Mouse (Mus musculus) kidney, embryonic 16.5 days (tissue): ENCODE results near the gene Prkcq. TPM values are rescaled to one million over a fixed set of nuclear protein-coding genes. Genes with fewer than 3 reads are reported as not detected.

ENCODE experiments used
- ATAC-seq: fragments of 200-750 bp; cut with Nextera tagmentation; 2 replicates; pipeline ENCODE4 v1.8.0; 2017; ENCODE audit warnings: moderate TSS enrichment; ENCODE audit not compliant: low FRiP score, low TSS enrichment
- H3K27ac ChIP-seq: fragments of 300-500 bp; sonication (generic); 2 replicates; pipeline ENCODE4 v1.5.1; 2014; ENCODE audit warnings: low read length
- H3K27me3 ChIP-seq: fragments of 300-500 bp; sonication (generic); 2 replicates; pipeline ENCODE4 v1.6.1; 2014; ENCODE audit warnings: low read length, control low read depth, mixed read lengths; ENCODE audit not compliant: insufficient read depth
- H3K36me3 ChIP-seq: fragments of 300-500 bp; sonication (generic); 2 replicates; pipeline ENCODE4 v1.6.1; 2014; ENCODE audit warnings: low read length, control low read depth, mixed read lengths; ENCODE audit not compliant: insufficient read depth
- H3K4me1 ChIP-seq: fragments of 300-500 bp; sonication (generic); 2 replicates; pipeline ENCODE4 v1.6.1; 2014; ENCODE audit warnings: low read length, control low read depth, mixed read lengths; ENCODE audit not compliant: insufficient read depth
- H3K4me2 ChIP-seq: fragments of 300-500 bp; sonication (generic); replicated peaks from 2 replicates; pipeline ENCODE4 v1.6.1; 2014; ENCODE audit warnings: low read depth, low read length
- H3K4me3 ChIP-seq: fragments of 300-500 bp; sonication (generic); 2 replicates; pipeline ENCODE4 v1.5.1; 2014; ENCODE audit warnings: mild to moderate bottlenecking, low read length
- H3K9ac ChIP-seq: fragments of 300-500 bp; sonication (generic); replicated peaks from 2 replicates; pipeline ENCODE4 v1.6.1; 2014; ENCODE audit warnings: low read length
- H3K9me3 ChIP-seq: fragments of 300-500 bp; sonication (generic); 2 replicates; pipeline ENCODE4 v1.6.1; 2016; ENCODE audit warnings: low read length, control low read depth
- WGBS: fragments of 180-500 bp; shearing (Covaris S2); extraction: QIAGEN DNeasy Blood & Tissue Kit; methylation state at CpG from one replicate; pipeline ENCODE4 v1.1.7; 2014; 5-methylcytosine and 5-hydroxymethylcytosine counted together
- polyA plus RNA-seq: library from polyadenylated mRNA; unstranded; fragments of >200 nt; fragmentation: Nextera tagmentation; extraction: Ambion mirVana; gene quantifications from 2 replicates; pipeline ENCODE4 v1.2.1, GENCODE M21; 2015

Prkcq gene
- polyA plus RNA-seq, 1 experiment from 2014 or later, result 5.5 TPM

DNA sequence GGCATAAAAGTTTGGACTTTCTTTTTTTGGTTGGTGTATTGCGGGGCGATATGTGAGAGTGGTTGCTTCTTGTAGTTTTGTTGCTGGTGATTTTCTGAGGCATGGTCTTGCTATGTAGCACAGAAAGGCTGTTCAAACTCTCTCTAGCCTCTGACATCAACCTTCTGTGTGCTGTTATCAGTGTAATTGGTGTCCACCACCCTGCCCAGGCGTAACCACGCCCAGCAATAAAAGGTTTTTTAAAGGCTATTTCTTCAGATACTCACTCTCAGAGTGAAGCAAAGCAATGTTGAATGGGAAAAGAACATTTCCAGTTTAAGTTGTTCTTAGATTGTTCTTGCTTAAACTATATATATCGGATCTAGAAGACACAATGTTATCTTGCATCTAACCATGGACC is 60.1 kb downstream of the Prkcq start:
- H3K27ac ChIP-seq, result no peak overlapping the region
- no peak overlapping the region for H3K4me3 ChIP-seq
- no peaks in the 10 kb centered on the region for H3K36me3 ChIP-seq
- no peaks in the 10 kb centered on the region for H3K4me1 ChIP-seq
- 92% methylated on average over 5 of the region's 5 CpGs for WGBS
- H3K27me3 ChIP-seq, result no peaks in the 10 kb centered on the region
- H3K4me2 ChIP-seq, result no peak overlapping the region
- ATAC-seq, result no peak
- no peaks in the 10 kb centered on the region for H3K9me3 ChIP-seq
- H3K9ac ChIP-seq, result no peak overlapping the region

DNA sequence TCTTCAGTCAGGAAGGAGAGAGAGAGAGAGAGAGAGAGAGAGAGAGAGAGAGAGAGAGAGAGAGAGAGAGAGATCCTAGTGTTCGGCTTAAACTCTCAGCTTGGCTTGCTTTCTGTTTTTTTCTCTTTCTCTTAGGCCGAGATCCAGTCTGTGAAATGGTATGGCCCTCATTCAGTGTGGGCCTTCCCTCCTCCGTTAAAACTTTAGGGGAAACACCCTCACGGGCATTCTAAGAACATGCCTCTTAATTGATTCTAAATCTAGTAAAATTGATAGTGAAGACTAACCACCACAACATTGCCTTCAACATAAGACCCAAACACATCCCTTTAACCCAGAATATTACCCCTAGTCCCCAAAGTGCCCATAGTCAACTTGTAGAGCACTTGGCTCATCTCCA is 66.3 kb downstream of the Prkcq start:
- Histone ChIP-seq H3K4me1 (no peaks in the 10 kb centered on the region), H3K9ac (no peak overlapping the region), H3K4me2 (no peak overlapping the region), H3K4me3 (no peak overlapping the region), H3K9me3 (no peaks in the 10 kb centered on the region), H3K27me3 (no peaks in the 10 kb centered on the region), H3K36me3 (no peaks in the 10 kb centered on the region), H3K27ac (no peak overlapping the region)
- ATAC-seq, result no peak
- WGBS, result 85% methylated on average over 4 of the region's 4 CpGs

DNA sequence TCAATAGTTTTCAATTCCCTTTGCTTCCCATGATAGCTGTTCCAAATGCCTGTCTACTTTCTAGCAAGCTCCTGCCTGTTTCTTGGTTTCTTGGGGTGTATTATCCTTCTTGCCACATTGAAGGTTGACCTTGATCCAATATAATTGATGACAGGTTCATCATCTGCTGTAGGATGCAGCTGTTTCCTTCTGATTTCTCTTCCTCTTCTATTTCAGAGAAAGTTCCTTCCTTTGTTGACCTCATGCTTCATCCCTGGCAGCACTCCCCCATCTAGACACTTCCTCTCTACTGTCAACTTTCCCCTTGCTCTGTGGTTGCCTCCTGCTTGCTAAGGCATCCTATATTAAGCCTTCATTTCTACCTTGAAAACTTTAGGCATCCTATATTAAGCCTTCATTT is 67.6 kb downstream of the Prkcq start:
- Histone ChIP-seq H3K9me3 (no peaks in the 10 kb centered on the region), H3K4me2 (no peak overlapping the region), H3K4me1 (no peaks in the 10 kb centered on the region), H3K27me3 (no peaks in the 10 kb centered on the region), H3K4me3 (no peak overlapping the region), H3K27ac (no peak overlapping the region), H3K36me3 (no peaks in the 10 kb centered on the region), H3K9ac (no peak overlapping the region)
- no peak for ATAC-seq

DNA sequence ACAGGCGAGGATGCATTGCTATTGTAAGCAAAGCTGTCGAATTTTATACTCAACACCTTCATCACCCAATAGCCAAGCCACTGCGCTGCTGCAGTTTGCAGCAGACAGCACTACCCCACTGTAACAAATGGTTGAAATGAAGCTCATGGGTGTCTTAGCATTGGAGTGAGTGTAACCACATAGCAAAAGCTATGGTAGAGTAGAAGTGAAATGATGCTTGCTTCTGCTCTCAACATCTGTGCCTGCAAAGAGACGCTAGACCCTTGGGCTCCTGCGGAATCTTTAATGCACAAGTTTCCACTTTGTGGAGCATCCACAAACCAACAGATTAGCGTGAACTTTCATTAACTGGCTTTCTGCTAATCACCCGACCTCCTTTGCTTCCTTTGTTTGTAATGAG is 74.0 kb downstream of the Prkcq start:
- ATAC-seq, result no peak
- Histone ChIP-seq H3K4me1 (no peaks in the 10 kb centered on the region), H3K27me3 (no peaks in the 10 kb centered on the region), H3K4me2 (no peak overlapping the region), H3K9ac (no peak overlapping the region), H3K4me3 (no peak overlapping the region), H3K9me3 (no peaks in the 10 kb centered on the region), H3K27ac (no peak overlapping the region), H3K36me3 (no peaks in the 10 kb centered on the region)
- WGBS, result 84% methylated on average over 7 of the region's 7 CpGs

DNA sequence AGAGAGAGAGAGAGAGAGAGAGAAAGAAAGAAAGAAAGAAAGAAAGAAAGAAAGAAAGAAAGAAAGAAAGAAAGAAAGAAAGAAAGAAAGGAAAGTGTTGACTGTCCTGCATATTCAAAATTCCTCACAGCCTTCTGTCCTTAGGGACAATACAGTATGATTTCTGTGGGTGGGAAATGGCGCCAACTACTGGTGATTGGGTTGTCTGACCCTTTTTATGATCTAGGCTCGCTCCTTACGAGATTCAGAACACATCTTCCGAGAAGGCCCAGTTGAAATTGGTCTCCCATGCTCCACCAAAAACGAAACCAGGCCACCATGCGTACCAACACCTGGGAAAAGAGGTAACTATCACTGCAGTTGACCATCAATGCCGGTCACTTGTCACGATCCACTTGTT is 82.0 kb downstream of the Prkcq start:
- no peaks in the 10 kb centered on the region; the same call in 1 of the 2 replicates for H3K4me1 ChIP-seq
- no peak overlapping the region for H3K27ac ChIP-seq
- H3K4me2 ChIP-seq, result no peak overlapping the region
- ATAC-seq, result no peak
- H3K4me3 ChIP-seq, result no peak overlapping the region
- no peak overlapping the region for H3K9ac ChIP-seq
- no peaks in the 10 kb centered on the region for H3K27me3 ChIP-seq
- 58% methylated on average over 8 of the region's 8 CpGs for WGBS
- H3K9me3 ChIP-seq, result no peaks in the 10 kb centered on the region
- no peaks in the 10 kb centered on the region for H3K36me3 ChIP-seq

DNA sequence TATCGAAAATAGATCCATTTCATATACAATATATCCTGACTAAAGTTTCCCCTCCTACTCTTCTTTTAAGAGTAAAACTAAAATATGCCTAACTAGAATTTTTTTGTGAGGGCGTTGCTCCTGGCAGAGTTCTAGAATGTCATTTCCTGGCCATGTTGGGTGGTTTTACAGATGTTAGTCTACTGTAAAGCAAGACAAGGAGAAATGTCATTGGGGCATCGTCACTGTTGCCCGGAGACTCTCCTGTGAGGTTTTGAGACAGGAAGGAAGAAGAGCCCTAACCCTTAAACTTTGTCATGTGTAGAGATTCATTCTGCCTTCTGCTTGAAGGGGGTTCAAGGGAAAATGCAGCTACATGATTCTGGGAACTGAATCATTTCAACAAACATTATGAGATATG is 82.5 kb downstream of the Prkcq start:
- Histone ChIP-seq H3K4me2 (no peak overlapping the region), H3K9me3 (no peaks in the 10 kb centered on the region), H3K9ac (no peak overlapping the region), H3K4me3 (no peak overlapping the region), H3K36me3 (no peaks in the 10 kb centered on the region), H3K27me3 (no peaks in the 10 kb centered on the region), H3K27ac (no peak overlapping the region), H3K4me1 (no peaks in the 10 kb centered on the region; the same call in 1 of the 2 replicates)
- 82% methylated on average over 4 of the region's 4 CpGs for WGBS
- no peak for ATAC-seq

DNA sequence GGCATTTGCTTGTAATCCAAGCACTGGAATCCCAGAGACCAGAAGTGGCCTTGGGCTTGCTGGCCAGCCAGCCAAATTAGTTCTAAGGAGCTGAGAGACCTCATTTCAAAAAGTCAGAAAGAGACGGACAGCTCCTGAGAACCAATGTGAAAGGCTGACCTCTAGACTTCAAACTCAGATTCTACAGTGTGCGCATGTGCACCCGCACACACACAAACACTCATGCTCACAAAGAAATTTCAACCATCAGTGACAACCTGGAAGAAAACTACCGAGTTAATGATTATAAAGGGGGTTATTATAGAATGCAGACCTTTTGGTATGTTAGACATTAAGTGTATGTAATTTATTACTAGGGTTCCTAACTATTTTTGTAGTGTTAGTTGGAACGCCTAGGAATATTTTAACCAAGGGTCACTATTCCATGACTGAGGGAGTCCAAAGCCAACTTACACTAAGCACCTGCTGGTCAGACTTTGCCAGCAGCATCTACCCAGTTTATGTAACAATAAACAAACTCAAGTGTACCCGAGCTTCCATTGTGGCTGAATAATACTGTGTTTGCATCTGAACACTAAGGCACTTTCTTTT is 85.4 kb downstream of the Prkcq start:
- WGBS, result 56% methylated on average over 6 of the region's 6 CpGs
- peak overlapping the region; percentile 85 for H3K27ac ChIP-seq

DNA sequence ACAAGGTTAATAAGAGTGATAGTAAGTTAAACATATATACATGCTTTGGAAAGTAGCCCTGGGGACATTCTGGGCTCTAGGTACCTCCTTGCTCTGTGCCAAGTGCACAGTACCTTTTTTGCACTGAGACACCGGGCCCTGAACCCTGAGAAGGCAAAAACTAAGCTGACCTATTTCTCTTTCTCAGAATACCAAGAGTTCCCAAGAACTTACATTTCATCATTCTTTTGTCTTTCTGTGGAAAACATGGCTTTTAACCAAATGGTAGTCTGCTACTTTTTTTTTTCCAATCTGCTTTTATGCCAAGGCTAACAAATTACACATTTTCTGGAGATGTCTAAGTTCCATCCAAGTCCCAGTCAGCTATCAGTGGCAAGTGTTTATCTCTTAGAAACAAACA is 86.3 kb downstream of the Prkcq start:
- H3K4me3 ChIP-seq, result no peak overlapping the region
- no peak overlapping the region for H3K4me2 ChIP-seq
- peak overlapping the region; percentile 66; the same call in 1 of the 2 replicates for H3K27ac ChIP-seq
- no peak for ATAC-seq
- H3K27me3 ChIP-seq, result no peaks in the 10 kb centered on the region
- 75% methylated on average over 1 of the region's 1 CpGs for WGBS
- H3K9me3 ChIP-seq, result no peaks in the 10 kb centered on the region
- H3K4me1 ChIP-seq, result no peaks in the 10 kb centered on the region; the same call in 1 of the 2 replicates
- no peak overlapping the region for H3K9ac ChIP-seq
- H3K36me3 ChIP-seq, result no peaks in the 10 kb centered on the region

More for the DNA sequence above, 85.4 kb downstream of the Prkcq start:
- Histone ChIP-seq H3K4me3 (no peak overlapping the region), H3K27me3 (no peaks in the 10 kb centered on the region), H3K9me3 (no peaks in the 10 kb centered on the region), H3K9ac (no peak overlapping the region), H3K4me2 (no peak overlapping the region), H3K36me3 (no peaks in the 10 kb centered on the region), H3K4me1 (no peaks in the 10 kb centered on the region; the same call in 1 of the 2 replicates)
- peak; percentile 92 for ATAC-seq

DNA sequence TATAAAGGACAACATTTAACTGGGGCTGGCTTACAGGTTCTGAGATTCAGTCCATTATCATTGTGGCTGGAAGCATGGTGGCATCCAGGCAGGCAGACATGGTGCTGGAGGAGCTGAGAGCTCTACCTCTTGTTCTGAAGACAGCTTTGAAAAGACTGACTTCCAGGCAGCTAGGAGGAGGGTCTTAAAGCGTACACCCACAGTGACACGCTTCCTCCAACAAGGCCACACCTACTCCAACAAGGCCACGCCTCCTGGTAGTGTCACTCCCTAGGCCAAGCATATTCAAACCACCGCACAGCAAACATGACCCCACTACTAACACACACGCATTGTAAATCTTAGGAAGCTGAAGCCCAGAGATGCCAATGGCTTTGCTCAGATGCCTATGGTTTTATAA is 87.5 kb downstream of the Prkcq start:
- no peak for ATAC-seq
- H3K36me3 ChIP-seq, result no peaks in the 10 kb centered on the region
- no peaks in the 10 kb centered on the region for H3K27me3 ChIP-seq
- H3K4me2 ChIP-seq, result no peak overlapping the region
- H3K4me1 ChIP-seq, result no peaks in the 10 kb centered on the region; the same call in 1 of the 2 replicates
- no peak overlapping the region for H3K9ac ChIP-seq
- H3K4me3 ChIP-seq, result no peak overlapping the region
- no peak overlapping the region for H3K27ac ChIP-seq
- WGBS, result 83% methylated on average over 5 of the region's 5 CpGs
- H3K9me3 ChIP-seq, result no peaks in the 10 kb centered on the region

DNA sequence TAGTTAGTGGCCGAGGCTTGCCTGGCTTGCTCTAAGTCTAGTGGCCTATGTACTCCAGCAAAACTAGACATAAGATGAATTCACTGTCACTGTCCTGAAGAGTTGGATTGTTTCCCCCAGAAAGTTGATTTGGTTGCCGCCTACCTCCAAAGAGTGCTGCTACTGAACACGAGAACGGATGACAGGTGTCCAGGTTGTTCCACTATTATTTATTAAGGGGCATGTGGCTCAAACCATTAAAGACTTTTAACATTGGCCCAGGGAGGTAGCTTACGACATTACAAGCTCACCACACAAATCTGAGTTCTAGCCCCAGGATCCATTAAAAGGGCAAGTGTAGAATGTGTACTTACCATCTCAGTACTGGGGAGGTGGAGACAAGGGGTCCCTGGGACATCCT is 92.9 kb downstream of the Prkcq start:
- Histone ChIP-seq H3K9ac (no peak overlapping the region), H3K27ac (no peak overlapping the region), H3K4me1 (no peaks in the 10 kb centered on the region), H3K9me3 (no peaks in the 10 kb centered on the region), H3K27me3 (no peaks in the 10 kb centered on the region), H3K36me3 (no peaks in the 10 kb centered on the region), H3K4me3 (no peak overlapping the region), H3K4me2 (no peak overlapping the region)
- WGBS, result 84% methylated on average over 5 of the region's 5 CpGs
- ATAC-seq, result peak; percentile 15; the same call in 1 of the 2 replicates
